Mouse (Mus musculus): ENCODE results near the gene Grhpr.

- TF ChIP-seq GATA1 (IDR thresholded peaks at IDR 0.05; ENCODE audit: low read length) (no peak), TAL1 (IDR thresholded peaks at IDR 0.05; ENCODE audit: low read length) (no peak)
Observed at GRCm38 (mm10) chr4:44994776-44995175, 13.6 kb downstream of the Grhpr start.
